Mouse (Mus musculus): ENCODE results near the gene Psapl1. TPM values are rescaled to one million over a fixed set of nuclear protein-coding genes. Genes with fewer than 3 reads are reported as not detected.

Psapl1 gene
- total RNA-seq, 2 experiments from 2014 or later = not detected

Other genes with a start within 250 kb of the Psapl1 start
- 10 to 100 TPM; 33.9 to 35.4 TPM for gene Sorcs2, start 194.1 kb downstream of the Psapl1 start, total RNA-seq (2021)

All from left cerebral cortex, postnatal 4 days (tissue).